Mouse (Mus musculus): ENCODE measurements around the gene Muc3. TPM values are rescaled to one million over a fixed set of nuclear protein-coding genes. Genes with fewer than 3 reads are reported as not detected.

Gene Muc3
- polyA plus RNA-seq, 1 experiment, result 0.23 TPM

DNA sequence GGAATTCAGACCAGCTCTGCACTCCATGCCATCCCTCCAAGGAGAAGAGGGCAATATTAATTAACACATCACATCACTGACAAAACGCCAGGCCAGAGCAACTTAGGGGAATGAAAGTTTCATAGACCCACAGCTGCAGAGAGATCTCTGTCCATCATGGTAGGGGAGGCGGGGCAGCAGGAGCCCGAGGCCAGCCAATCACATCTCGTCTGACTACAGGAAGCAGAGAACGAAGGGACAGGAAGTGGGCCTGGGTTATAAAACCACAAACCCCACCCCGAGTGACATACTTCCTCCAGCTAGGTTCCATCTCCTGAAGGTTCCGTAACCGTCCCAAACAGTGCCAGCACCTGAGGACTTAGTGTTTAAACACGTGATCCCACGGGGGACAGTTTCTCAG is 54.0 kb downstream of the Muc3 start:
- DNase-seq (ENCODE audit: low read depth), result no peak

GRCm38 (mm10) chr5:137093720-137094119 is 55.4 kb downstream of the Muc3 start:
- DNase-seq (ENCODE audit: low read depth), result no peak

- DNase-seq (ENCODE audit: low read depth), result no peak
Measured at GRCm38 (mm10) chr5:137091560-137091959, 57.6 kb downstream of the Muc3 start.

DNA sequence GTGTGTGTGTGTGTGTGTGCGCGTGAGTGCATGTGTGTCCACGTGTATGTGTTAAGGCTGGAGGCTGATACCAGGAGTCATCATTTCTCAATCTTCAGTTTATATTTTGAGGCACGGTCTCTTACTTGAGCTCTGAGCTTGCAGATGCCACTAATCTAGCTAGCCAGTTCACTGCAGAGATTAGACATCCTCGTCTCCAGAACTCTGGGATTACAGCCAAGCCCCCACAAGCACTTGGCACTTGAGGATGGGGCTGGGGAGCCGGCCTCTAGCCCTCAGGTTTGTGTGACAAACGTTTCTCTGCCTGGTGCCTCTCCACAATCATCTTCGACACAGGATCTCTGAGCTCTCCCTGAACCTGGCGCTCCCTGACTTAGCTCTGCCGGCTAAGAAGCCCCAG is 58.3 kb downstream of the Muc3 start:
- no peak for DNase-seq (ENCODE audit: low read depth)

DNA sequence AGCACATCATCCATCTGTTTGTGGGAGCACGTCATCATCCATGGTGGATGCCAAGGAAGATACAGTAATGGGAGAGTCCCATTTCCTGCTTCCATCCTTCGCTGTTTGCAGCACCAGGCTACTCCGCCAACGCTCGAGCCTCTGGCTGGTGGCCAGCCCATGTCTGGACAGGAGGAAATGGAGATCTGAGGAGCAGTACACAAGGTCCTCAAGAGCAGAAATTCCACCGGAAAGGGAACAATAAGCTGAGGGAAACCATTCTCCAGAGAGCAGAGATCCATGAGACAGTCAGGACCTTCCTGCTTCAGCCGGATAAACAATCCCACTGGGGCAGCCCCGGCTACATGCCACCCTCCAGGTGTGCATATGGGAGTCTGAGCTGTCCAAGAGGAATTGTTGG is 61.7 kb downstream of the Muc3 start:
- no peak for DNase-seq (ENCODE audit: low read depth)

DNA sequence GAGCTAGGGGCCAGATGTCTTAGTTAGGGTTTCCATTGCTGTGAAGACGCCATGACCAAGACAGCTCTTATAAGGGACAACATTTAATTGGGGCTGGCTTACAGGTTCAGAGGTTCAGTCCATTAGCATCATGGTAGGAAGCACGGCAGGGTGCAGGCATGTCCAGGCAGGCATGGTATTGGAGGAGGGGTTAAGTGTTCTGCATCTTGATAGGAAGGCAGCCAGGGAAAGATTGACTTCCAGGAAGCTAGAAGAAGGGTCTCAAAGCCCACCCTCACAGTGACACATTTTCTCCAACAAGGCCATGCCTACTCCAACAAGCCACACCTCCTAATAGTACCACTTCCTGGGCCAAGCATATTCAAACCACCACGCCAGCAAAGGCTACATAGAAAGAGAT is 63.4 kb downstream of the Muc3 start:
- DNase-seq (ENCODE audit: low read depth), result no peak

DNA sequence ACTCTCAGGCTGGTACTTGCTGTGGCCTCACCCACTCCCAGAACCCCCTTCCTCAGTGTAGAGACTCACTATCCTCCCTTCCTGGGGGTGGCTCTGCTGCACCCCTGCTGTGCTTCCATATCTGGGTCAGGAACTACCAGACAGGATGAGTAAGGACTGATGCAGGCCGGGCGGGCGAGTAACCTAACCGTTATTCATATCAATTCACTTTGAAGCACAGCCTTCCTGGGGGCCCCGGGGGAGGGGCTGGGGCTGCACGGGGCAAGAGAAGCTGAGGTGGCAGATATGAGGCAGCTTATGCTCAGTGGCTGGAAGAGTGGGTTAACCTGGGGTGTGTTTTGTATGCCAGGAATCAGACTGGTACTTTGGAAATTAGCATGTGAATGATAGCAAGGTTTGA is 64.1 kb downstream of the Muc3 start:
- no peak for DNase-seq (ENCODE audit: low read depth)

Other genes starting within 250 kb of the Muc3 start
- 16.9 and 21.2 TPM in 2 replicates for gene Ift22, start 241.2 kb downstream of the Muc3 start, polyA plus RNA-seq (2012; rRNA removed)
- 163 and 173 TPM in 2 replicates for gene Fis1, start 196.0 kb downstream of the Muc3 start, polyA plus RNA-seq (2012; rRNA removed)
- 24.6 and 37.4 TPM in 2 replicates for gene Cldn15, start 182.7 kb downstream of the Muc3 start, polyA plus RNA-seq (2012; rRNA removed)
- 66.5 and 85.1 TPM in 2 replicates for gene Plod3, start 162.3 kb downstream of the Muc3 start, polyA plus RNA-seq (2012; rRNA removed)
- 52.4 and 52.9 TPM in 2 replicates for gene Znhit1, start 161.3 kb downstream of the Muc3 start, polyA plus RNA-seq (2012; rRNA removed)
- not detected in 2 replicates for gene Vgf, start 122.9 kb downstream of the Muc3 start, polyA plus RNA-seq (2012; rRNA removed)
- 43.7 and 60.2 TPM in 2 replicates for gene Ap1s1, start 103.2 kb downstream of the Muc3 start, polyA plus RNA-seq (2012; rRNA removed)
- gene Serpine1, start 77.1 kb downstream of the Muc3 start, polyA plus RNA-seq (2012; rRNA removed), result 6.6 and 9.2 TPM in 2 replicates
- 7.2 and 12.7 TPM in 2 replicates for gene Trim56, start 33.1 kb downstream of the Muc3 start, polyA plus RNA-seq (2012; rRNA removed)
- 0.62 and 0.96 TPM in 2 replicates for gene Muc3a, start 63.1 kb upstream of the Muc3 start, polyA plus RNA-seq (2012; rRNA removed)
- 1.1 and 1.2 TPM in 2 replicates for gene Ache, start 138.2 kb upstream of the Muc3 start, polyA plus RNA-seq (2012; rRNA removed)
- gene Ufsp1, start 145.3 kb upstream of the Muc3 start, polyA plus RNA-seq (2012; rRNA removed), result 12.7 and 18.3 TPM in 2 replicates
- gene Srrt, start 158.4 kb upstream of the Muc3 start, polyA plus RNA-seq (2012; rRNA removed), result 151 and 153 TPM in 2 replicates
- 51.2 and 56.0 TPM in 2 replicates for gene Trip6, start 165.1 kb upstream of the Muc3 start, polyA plus RNA-seq (2012; rRNA removed)
- gene Slc12a9, start 184.3 kb upstream of the Muc3 start, polyA plus RNA-seq (2012; rRNA removed), result 20.5 and 21.6 TPM in 2 replicates
- gene Ephb4, start 200.8 kb upstream of the Muc3 start, polyA plus RNA-seq (2012; rRNA removed), result 30.7 and 30.8 TPM in 2 replicates